Mouse (Mus musculus): Measurements from ENCODE around the gene Tmf1.
A peak's percentile ranks its signal among the peaks of the same experiment; 100 is the strongest.

Gene Tmf1

DNA sequence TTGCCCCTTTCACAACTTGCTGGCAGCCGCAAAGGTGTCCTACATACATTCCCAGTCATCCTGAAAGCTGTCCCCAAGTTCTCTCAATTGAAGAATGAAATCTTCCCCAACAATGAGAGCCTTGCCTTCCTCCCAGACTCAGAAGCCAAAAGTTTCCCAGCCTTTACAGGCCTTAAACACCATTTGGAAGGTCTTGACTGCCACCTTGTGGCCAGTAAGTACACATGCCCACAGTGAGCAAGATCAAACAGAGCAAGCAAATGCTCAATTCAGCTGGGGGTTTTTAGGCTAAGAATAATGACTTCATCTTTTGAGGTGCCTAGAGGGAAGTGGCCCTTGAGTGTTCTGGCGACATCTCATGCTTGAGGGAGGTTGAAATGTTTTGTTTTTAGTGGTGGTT is 72.1 kb downstream of the Tmf1 start:
- peak in 1 of 2 experiments; percentile 20 for DNase-seq (ENCODE audit: low spot score in 2 of 2)

- no peak for DNase-seq (ENCODE audit: low spot score in 2 of 2)
Measured at GRCm38 (mm10) chr6:97106106-97106505, 72.8 kb downstream of the Tmf1 start.

GRCm38 (mm10) chr6:97104264-97104852 is 74.6 kb downstream of the Tmf1 start:
- DNase-seq (ENCODE audit: low spot score in 2 of 2): no peak

All from frontal cortex, postnatal 25 days (tissue).